Mouse (Mus musculus): ENCODE data around the gene Nadsyn1.

The Nadsyn1 gene

DNA sequence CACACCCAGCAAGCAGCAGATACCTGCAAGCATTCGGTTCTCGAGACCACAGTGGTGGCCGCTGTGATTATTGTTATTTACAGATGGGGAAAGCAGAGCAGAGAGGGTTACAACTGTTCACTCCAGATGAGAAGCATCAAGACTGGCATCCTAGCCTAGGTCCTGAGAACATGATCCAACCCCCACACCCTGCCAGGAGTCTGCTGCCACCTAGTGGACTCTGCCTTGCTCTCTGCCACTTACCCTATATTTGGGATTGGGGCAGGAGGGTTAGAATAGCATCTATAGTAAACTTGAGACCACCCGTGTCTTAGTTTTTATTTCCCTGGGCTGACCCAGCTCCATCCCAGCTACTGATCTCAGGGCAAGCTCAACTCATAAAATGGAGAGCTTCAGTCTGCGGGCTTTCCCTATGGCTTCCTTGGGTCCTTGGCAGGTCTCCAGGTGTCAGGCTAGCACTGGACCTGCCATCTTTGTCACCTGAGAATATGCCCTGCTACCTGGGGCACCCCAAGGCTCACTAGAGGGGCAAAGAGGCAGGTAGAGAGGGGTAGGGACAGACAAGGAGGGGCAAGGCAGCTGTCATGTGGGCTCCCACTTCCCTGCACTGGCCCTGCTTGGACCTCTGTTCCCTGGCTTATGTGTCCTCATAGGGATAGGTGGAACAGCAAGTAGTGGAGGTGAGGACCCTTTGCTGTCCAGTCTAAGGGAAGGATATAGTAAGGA lies 68.5 kb downstream of the Nadsyn1 start:
- DNase-seq, result peak; percentile 77

GRCm38 (mm10) chr7:143752606-143753005 lies 70.0 kb downstream of the Nadsyn1 start:
- DNase-seq, result no peak

- no peak for DNase-seq
Observed at GRCm38 (mm10) chr7:143752056-143752455, 70.6 kb downstream of the Nadsyn1 start.

DNA sequence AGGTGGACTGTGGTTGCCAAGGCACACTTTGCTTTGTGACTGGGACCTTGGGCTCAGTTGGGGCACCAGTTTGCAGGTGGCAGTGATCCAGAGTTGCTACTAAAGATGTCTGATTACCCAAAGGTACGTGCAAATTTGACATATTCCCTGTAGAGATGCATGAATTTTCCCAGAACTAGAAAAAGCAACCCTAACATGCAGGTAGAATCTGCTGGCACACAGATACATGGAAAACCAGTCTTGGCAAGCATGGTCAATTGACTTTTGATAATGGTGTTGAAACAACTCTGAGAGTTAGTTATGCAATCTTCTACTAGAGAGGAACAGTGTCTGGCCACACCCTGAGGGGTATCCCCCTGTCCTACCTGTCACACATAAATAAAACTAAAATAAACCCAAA lies 71.3 kb downstream of the Nadsyn1 start:
- DNase-seq, result no peak

- DNase-seq, result no peak
Observed at GRCm38 (mm10) chr7:143749045-143749444, 73.6 kb downstream of the Nadsyn1 start.

- peak; percentile 85 for DNase-seq
Observed at GRCm38 (mm10) chr7:143748041-143748868, 74.4 kb downstream of the Nadsyn1 start.

All from thymus, postnatal 14 days (tissue).